15 mouse cellular contexts compared by ENCODE assay signal in the genomic region with DNA sequence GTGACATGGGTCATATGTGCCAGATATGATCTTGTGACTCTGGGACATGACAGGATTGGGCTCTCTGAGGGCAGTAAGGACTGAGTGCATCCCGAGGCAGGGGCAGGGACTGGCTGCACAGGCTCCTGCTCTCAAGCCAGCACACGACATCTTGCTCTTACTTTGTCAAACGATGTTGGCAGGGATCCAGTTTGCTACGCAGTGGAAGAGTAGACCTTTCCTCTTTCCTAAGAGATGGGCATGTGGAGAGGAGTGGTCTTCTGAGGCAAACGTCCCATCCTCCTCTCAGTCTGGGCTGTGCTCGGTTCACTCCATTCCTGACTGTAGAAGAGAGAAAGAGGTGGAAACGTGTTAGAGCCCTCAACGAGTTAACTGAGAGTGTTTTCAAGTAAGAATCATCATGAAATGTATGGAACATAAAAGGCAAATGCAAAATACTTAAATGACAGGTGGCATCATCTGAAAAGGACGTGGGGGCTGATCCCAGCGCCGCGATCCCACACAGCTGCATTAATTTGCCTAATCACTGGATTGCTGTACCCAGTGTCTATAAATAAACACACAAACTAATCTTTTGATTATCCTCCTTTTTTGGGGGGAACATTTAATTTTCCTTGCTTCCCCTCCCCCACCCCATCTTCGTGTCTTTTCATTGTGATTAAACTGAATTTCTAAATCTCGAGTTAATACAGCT.
DNase-seq lines count a peak whose midpoint lies in the region; ATAC-seq and TF ChIP-seq lines count a peak whose summit lies in the region.
"Had no signal": no experiment of that assay in that cellular context is flagged by ENCODE, and none has a peak within 500 bp of the region (broad histone marks: within the 10 kb centered on the region; RNA-seq: fewer than 3 reads in every experiment).

No protein-coding gene starts in this region.

- no peak for TF ChIP-seq POLR2A in heart, adult 2 months (IDR thresholded peaks at IDR 0.05; ENCODE audit: insufficient read depth, low read depth, low read length)

- H3K4me2 ChIP-seq in heart, embryonic 14.5 days (ENCODE audit: low read length), result no peak overlapping the region
- no peak overlapping the region for H3K4me2 ChIP-seq in neural tube, embryonic 13.5 days
- H3K4me2 ChIP-seq in hindbrain, embryonic 15.5 days, result no peak overlapping the region
- H3K4me2 ChIP-seq in stomach, postnatal 0 days (replicated peaks; ENCODE audit: low read depth), result no peak overlapping the region
- H3K4me2 ChIP-seq in kidney, embryonic 15.5 days, result no peak overlapping the region
- H3K4me2 ChIP-seq: embryonic facial prominence, embryonic 15.5 days; liver, embryonic 11.5 days had no signal

- no peak overlapping the region for H3K27ac ChIP-seq in heart, embryonic 14.5 days (replicated peaks in 1 of 2; ENCODE audit: control insufficient read depth in 1 of 2, insufficient read depth in 1 of 2, low read depth in 2 of 2, low read length in 2 of 2)
- no peak overlapping the region for H3K27ac ChIP-seq in heart, adult 2 months
- H3K27ac ChIP-seq in neural tube, embryonic 13.5 days (replicated peaks), result peak overlapping the region; percentile 46
- H3K27ac ChIP-seq in hindbrain, embryonic 15.5 days (replicated peaks), result no peak overlapping the region
- H3K27ac ChIP-seq in stomach, postnatal 0 days (replicated peaks), result peak overlapping the region; percentile 73
- no peak overlapping the region for H3K27ac ChIP-seq in kidney, embryonic 15.5 days
- H3K27ac ChIP-seq: embryonic facial prominence, embryonic 15.5 days had no signal

- no peaks in the 10 kb centered on the region for H3K79me2 ChIP-seq in heart, adult 2 months (replicated peaks; ENCODE audit: control insufficient read depth, insufficient read depth, low read length)

- peak overlapping the region; percentile 3 for H3K9ac ChIP-seq in heart, embryonic 14.5 days (ENCODE audit: low read length)
- no peak overlapping the region for H3K9ac ChIP-seq in heart, adult 2 months (ENCODE audit: low read depth, low read length)
- 0 out of 2 replicates have a peak overlapping the region, but pooled peaks have one; percentile 17 for H3K9ac ChIP-seq in neural tube, embryonic 13.5 days
- no peak overlapping the region for H3K9ac ChIP-seq in hindbrain, embryonic 15.5 days
- no peak overlapping the region for H3K9ac ChIP-seq in stomach, postnatal 0 days (ENCODE audit: low read length)
- H3K9ac ChIP-seq in kidney, embryonic 15.5 days, result no peak overlapping the region
- H3K9ac ChIP-seq: embryonic facial prominence, embryonic 15.5 days had no signal

- no peaks in the 10 kb centered on the region for H3K27me3 ChIP-seq in heart, embryonic 14.5 days (ENCODE audit: control insufficient read depth, insufficient read depth, low read length)
- H3K27me3 ChIP-seq in heart, adult 2 months (ENCODE audit: control insufficient read depth, insufficient read depth, low read length), result no peaks in the 10 kb centered on the region
- no peaks in the 10 kb centered on the region for H3K27me3 ChIP-seq in neural tube, embryonic 13.5 days
- no peaks in the 10 kb centered on the region for H3K27me3 ChIP-seq in hindbrain, embryonic 15.5 days
- no peaks in the 10 kb centered on the region for H3K27me3 ChIP-seq in stomach, postnatal 0 days (ENCODE audit: control insufficient read depth, insufficient read depth, low read length)
- no peaks in the 10 kb centered on the region for H3K27me3 ChIP-seq in kidney, embryonic 15.5 days
- H3K27me3 ChIP-seq: embryonic facial prominence, embryonic 15.5 days had no signal

- ATAC-seq in heart, embryonic 14.5 days (ENCODE audit: insufficient number of reproducible peaks, insufficient read depth, low FRiP score, low read depth), result no peak
- no peak for ATAC-seq in neural tube, embryonic 13.5 days (ENCODE audit: low read depth)
- ATAC-seq in hindbrain, embryonic 15.5 days (ENCODE audit: low FRiP score, low read depth), result peak; percentile 28; the same call in 1 of the 2 replicates
- peak; percentile 38; the same call in 1 of the 2 replicates for ATAC-seq in stomach, postnatal 0 days (ENCODE audit: low FRiP score, low TSS enrichment)
- no peak for ATAC-seq in kidney, embryonic 15.5 days (replicated peaks; ENCODE audit: low FRiP score)

- H3K36me3 ChIP-seq in heart, embryonic 14.5 days (ENCODE audit: control insufficient read depth, insufficient read depth, low read length), result no peaks in the 10 kb centered on the region
- peaks cover 5% of the 10 kb centered on the region for H3K36me3 ChIP-seq in heart, adult 2 months (ENCODE audit: control insufficient read depth, insufficient read depth, low read length)
- H3K36me3 ChIP-seq in neural tube, embryonic 13.5 days, result no peaks in the 10 kb centered on the region
- H3K36me3 ChIP-seq in hindbrain, embryonic 15.5 days, result no peaks in the 10 kb centered on the region
- H3K36me3 ChIP-seq in stomach, postnatal 0 days (ENCODE audit: control insufficient read depth, insufficient read depth, low read length), result no peaks in the 10 kb centered on the region
- H3K36me3 ChIP-seq in kidney, embryonic 15.5 days, result no peaks in the 10 kb centered on the region
- H3K36me3 ChIP-seq: embryonic facial prominence, embryonic 15.5 days had no signal

- H3K4me3 ChIP-seq in heart, embryonic 14.5 days (ENCODE audit: control insufficient read depth in 1 of 2, insufficient read depth in 1 of 2, low read depth in 1 of 2, low read length in 2 of 2), result no peak overlapping the region
- no peak overlapping the region for H3K4me3 ChIP-seq in heart, adult 2 months
- H3K4me3 ChIP-seq in neural tube, embryonic 13.5 days, result no peak overlapping the region
- no peak overlapping the region for H3K4me3 ChIP-seq in hindbrain, embryonic 15.5 days
- no peak overlapping the region for H3K4me3 ChIP-seq in stomach, postnatal 0 days (ENCODE audit: low read depth, low read length)
- no peak overlapping the region for H3K4me3 ChIP-seq in kidney, embryonic 15.5 days (replicated peaks)
- H3K4me3 ChIP-seq: embryonic facial prominence, embryonic 15.5 days had no signal

- peaks cover 34 to 46% of the 10 kb centered on the region in 2 experiments for H3K4me1 ChIP-seq in heart, embryonic 14.5 days (ENCODE audit: control insufficient read depth in 2 of 2, insufficient read depth in 2 of 2, low read length in 2 of 2)
- H3K4me1 ChIP-seq in heart, adult 2 months (ENCODE audit: control insufficient read depth, insufficient read depth, low read length), result peaks cover 21% of the 10 kb centered on the region
- H3K4me1 ChIP-seq in neural tube, embryonic 13.5 days (replicated peaks), result peaks cover 70% of the 10 kb centered on the region
- peaks cover 43% of the 10 kb centered on the region for H3K4me1 ChIP-seq in hindbrain, embryonic 15.5 days (replicated peaks)
- H3K4me1 ChIP-seq in stomach, postnatal 0 days (replicated peaks; ENCODE audit: control insufficient read depth, insufficient read depth), result no peaks in the 10 kb centered on the region; the same call in 1 of the 2 replicates
- peaks cover 35% of the 10 kb centered on the region for H3K4me1 ChIP-seq in kidney, embryonic 15.5 days

- no peak for DNase-seq in heart, adult 2 months
- DNase-seq in neural tube, embryonic 10.5 days (ENCODE audit: extremely low spot score, low spot score), result no peak
- no peak for DNase-seq in stomach, postnatal 0 days (ENCODE audit: low spot score)
- DNase-seq in frontal cortex, postnatal 36 days (ENCODE audit: low spot score in 2 of 2), result no peak
- DNase-seq: adrenal gland, postnatal 14 days; cerebellum, adult 18-20 months; gastrocnemius, postnatal 10 days; kidney, postnatal 4 days; thymus, adult 18-20 months had no signal

- 47% methylated on average over 14 of the region's 14 CpGs for WGBS in heart, embryonic 14.5 days
- 60% methylated on average over 14 of the region's 14 CpGs for WGBS in heart, adult 2 months
- 60% methylated on average over 14 of the region's 14 CpGs for WGBS in neural tube, embryonic 13.5 days
- 48% methylated on average over 14 of the region's 14 CpGs for WGBS in hindbrain, embryonic 15.5 days
- 52% methylated on average over 14 of the region's 14 CpGs for WGBS in stomach, postnatal 0 days
- 67% methylated on average over 14 of the region's 14 CpGs for WGBS in kidney, embryonic 15.5 days

- H3K9me3 ChIP-seq in heart, embryonic 14.5 days (ENCODE audit: control insufficient read depth, low read length), result no peaks in the 10 kb centered on the region
- H3K9me3 ChIP-seq in neural tube, embryonic 13.5 days, result no peaks in the 10 kb centered on the region
- no peaks in the 10 kb centered on the region for H3K9me3 ChIP-seq in hindbrain, embryonic 15.5 days
- no peaks in the 10 kb centered on the region for H3K9me3 ChIP-seq in stomach, postnatal 0 days (ENCODE audit: control insufficient read depth, low read length)
- H3K9me3 ChIP-seq in kidney, embryonic 15.5 days (replicated peaks), result no peaks in the 10 kb centered on the region
- H3K9me3 ChIP-seq: embryonic facial prominence, embryonic 15.5 days had no signal

- no peak for TF ChIP-seq EP300 in heart, adult 2 months (IDR thresholded peaks at IDR 0.05; ENCODE audit: insufficient read depth, low read depth, low read length)
- no peak for TF ChIP-seq EP300 in stomach, postnatal 0 days (optimal IDR thresholded peaks at IDR 0.05)

- TF ChIP-seq CTCF in heart, adult 2 months (IDR thresholded peaks at IDR 0.05), result no peak
- TF ChIP-seq CTCF in stomach, postnatal 0 days (IDR thresholded peaks at IDR 0.05; ENCODE audit: low read depth), result no peak

- intact Hi-C loops in heart, adult 2 months (cut with DNase I), result loop anchor here (5.0 to 10.0 kb wide), 3 partner anchors 52 to 146 kb away; no protein-coding TSS in a partner anchor

Comparison
In these comparisons a context has a peak if more than half of its experiments do, and no peak if none do; other contexts are left out.
1. H3K9ac ChIP-seq: peak in heart, embryonic 14.5 days (single experiment) and neural tube, embryonic 13.5 days (single experiment); none in heart, adult 2 months (single experiment), hindbrain, embryonic 15.5 days (single experiment), stomach, postnatal 0 days (single experiment) and kidney, embryonic 15.5 days (single experiment).
2. ATAC-seq: peak in hindbrain, embryonic 15.5 days (single experiment) and stomach, postnatal 0 days (single experiment); none in heart, embryonic 14.5 days (single experiment), neural tube, embryonic 13.5 days (single experiment) and kidney, embryonic 15.5 days (single experiment).
3. H3K27ac ChIP-seq: peak in neural tube, embryonic 13.5 days (single experiment) and stomach, postnatal 0 days (single experiment); none in heart, embryonic 14.5 days (0 of 2), heart, adult 2 months (single experiment), hindbrain, embryonic 15.5 days (single experiment) and kidney, embryonic 15.5 days (single experiment).